Mouse (Mus musculus): ENCODE results near the gene Ero1l.

Ero1l gene

GRCm38 (mm10) chr14:45304389-45304788 lies 14.2 kb downstream of the Ero1l start:
- no peak for DNase-seq (ENCODE audit: low spot score)

GRCm38 (mm10) chr14:45303939-45304338 lies 14.6 kb downstream of the Ero1l start:
- DNase-seq (ENCODE audit: low spot score): no peak

GRCm38 (mm10) chr14:45291608-45292007 lies 27.0 kb downstream of the Ero1l start:
- DNase-seq (ENCODE audit: low spot score): no peak

GRCm38 (mm10) chr14:45282066-45282465 lies 36.5 kb downstream of the Ero1l start:
- DNase-seq (ENCODE audit: low spot score): no peak

- no peak for DNase-seq (ENCODE audit: low spot score)
Observed at GRCm38 (mm10) chr14:45275816-45276215, 42.8 kb downstream of the Ero1l start.

GRCm38 (mm10) chr14:45263831-45264592 lies 54.6 kb downstream of the Ero1l start:
- no peak for DNase-seq (ENCODE audit: low spot score)

GRCm38 (mm10) chr14:45251548-45252076 lies 67.0 kb downstream of the Ero1l start:
- DNase-seq (ENCODE audit: low spot score): no peak

DNA sequence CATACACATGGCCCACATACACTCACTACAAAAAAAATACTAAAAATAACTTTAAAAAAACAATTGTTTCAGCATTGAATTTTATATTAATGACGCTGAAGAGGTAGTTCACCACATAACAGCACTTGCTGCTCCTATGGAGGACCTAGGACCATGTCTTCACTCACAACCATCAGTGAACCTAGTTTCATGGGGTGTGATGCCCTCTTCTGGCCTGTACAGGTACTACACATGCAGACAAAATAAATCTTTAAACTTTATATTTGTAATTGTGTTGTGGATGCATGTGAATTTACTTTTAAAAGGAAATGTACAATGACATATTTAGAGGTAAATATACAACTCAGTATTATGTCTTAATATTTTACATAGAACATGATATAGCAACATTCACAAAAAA lies 77.0 kb downstream of the Ero1l start:
- no peak for DNase-seq (ENCODE audit: low spot score)

DNA sequence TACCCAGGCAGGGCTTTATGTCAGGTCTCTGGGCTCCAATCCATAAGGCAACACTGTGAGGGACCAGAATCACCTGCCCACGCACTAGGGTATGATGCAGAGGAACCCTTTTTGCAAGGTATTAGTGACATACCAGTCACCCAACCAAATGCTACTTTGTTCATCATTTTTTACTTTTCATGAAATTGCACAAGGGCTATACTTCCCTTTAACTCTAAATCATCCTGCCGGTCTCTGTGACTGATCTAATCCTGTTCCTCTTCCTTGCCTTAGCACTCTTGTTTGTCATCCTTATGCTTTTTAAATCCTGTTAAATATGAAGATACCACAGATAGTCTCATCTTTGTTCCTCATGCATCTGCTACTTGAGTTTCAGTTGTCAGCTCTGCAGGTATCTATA lies 79.5 kb downstream of the Ero1l start:
- no peak for DNase-seq (ENCODE audit: low spot score)

All from lung, postnatal 25 days (tissue).